Mouse (Mus musculus) embryo, embryonic 9.5 days (tissue): ENCODE data around the gene Klhdc1.
A peak's percentile ranks its signal among the peaks of the same experiment; 100 is the strongest.

ENCODE experiments used
- DNase-seq: peaks from one replicate; pipeline ENCODE4 v3.0.0-alpha.2; 2017; ENCODE audit errors: extremely low spot score

Klhdc1 gene

GRCm38 (mm10) chr12:69227776-69228466, 13.1 kb upstream of the Klhdc1 start, which contains the start of gene Pole2:
Gene Pole2 (minus strand): TSS chr12:69228195.
- peak; percentile 91 for DNase-seq

- DNase-seq = no peak
Measured at GRCm38 (mm10) chr12:69229251-69229650, 11.7 kb upstream of the Klhdc1 start.

- DNase-seq = no peak
Measured at GRCm38 (mm10) chr12:69235782-69236181, 5.2 kb upstream of the Klhdc1 start.

DNA sequence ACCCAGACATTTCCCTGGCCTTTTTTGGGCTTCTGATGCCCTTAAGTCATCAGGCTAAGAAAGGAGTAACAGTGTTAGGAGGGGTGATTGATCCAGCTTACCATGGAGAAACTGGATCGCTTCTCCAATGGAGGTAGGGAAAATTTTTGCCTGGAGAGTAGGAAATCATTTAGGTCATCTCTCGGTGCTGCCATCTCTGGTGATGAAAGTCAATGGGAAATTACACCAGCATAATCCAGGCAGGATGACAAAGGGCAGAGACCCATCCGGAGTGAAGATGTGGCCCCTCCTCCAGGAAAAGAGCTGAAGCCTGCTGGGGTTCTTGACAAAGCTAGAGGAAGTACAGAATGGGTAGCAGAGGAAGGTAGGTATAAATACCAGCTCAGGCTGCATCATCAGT, 2.7 kb upstream of the Klhdc1 start:
- DNase-seq = no peak

GRCm38 (mm10) chr12:69241405-69241770, 412 bp downstream of the Klhdc1 start:
- no peak for DNase-seq

DNA sequence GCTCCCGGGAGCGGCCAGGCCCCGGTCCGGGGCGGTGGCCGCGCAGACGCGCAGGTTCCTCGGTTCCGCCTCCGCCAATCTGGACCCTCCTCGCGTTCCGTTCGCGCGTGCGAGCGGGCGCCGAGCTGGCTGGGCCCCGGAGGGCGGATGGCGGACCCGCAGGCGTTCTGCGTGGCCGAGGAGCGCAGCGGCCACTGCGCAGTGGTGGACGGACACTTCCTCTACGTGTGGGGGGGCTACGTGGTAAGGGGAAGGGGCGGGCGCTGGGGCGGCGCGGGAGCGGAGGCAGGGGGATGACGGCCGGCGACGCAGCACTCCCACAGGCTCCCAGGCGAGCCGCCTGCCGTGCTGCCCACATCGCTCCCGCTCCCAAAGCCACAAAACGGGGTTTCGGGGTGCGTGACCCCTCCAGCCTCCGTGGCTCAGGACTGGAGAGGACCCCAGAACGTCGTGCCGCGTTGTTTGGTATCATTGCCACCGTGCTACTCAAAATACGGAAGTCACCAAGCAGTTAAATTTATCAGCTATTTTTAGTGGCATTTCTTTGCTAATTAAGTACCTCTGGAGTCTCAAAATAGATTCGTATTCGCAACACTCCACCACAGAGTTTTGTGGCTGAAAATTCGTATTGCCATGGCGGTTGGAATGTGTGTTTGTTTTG, 925 bp downstream of the Klhdc1 start:
- peak; percentile 84 for DNase-seq

DNA sequence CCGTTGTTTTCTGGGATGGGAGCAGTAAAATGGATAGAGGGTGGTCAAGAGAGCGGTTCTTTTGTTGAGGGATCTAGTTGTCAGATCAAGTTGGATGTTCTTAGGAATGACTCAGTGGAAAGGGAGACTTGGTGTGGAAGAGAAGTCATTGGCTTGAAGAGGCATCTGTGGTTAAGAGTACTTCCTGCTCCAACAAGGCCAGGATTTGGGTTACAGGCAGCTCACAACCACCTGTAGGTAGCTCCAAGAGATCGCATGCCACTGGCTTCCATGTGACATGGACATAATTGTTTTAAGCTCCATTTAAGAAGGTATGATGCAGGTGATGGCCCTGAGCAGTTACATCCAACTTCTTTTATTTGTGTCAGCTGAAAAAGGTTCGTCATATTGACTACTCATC, 8.8 kb downstream of the Klhdc1 start:
- DNase-seq = no peak

DNA sequence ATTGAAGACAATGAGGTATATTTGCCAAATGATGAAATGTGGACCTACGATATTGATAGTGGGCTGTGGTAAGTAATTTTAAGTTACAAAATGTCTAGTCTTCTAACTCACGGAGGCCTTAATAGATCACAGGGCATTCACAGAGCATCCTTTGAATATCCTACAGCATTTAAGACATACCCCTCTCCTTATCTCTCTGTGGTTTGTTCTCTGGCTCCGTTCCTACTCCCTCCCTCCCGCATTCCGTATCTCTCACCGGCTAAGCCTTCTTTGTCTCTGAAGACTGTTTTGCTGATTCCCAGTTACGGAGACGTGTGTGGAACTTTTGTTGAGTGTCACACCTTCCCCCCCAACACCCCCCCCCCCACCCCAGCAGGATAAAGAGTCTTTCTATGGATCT, 9.8 kb downstream of the Klhdc1 start:
- DNase-seq = no peak

DNA sequence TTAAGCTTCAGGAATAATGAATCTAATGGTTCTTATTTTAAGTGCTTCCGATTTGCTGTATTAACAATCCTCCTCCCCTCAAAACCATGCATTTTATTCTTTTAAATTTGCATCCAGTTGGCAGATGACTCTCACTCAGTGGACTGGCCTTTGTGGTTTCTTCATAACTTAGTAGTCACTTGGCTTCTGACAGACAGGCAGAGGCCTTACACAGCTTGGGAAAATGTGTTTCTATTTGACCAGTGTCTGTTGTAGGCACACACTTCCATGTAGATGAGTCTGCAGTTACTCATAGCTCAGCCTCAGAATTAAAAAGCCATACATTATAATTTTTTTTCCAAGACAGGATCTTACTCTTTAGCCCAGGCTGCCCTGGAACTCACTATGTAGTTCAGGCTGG, 12.8 kb downstream of the Klhdc1 start:
- DNase-seq = no peak

DNA sequence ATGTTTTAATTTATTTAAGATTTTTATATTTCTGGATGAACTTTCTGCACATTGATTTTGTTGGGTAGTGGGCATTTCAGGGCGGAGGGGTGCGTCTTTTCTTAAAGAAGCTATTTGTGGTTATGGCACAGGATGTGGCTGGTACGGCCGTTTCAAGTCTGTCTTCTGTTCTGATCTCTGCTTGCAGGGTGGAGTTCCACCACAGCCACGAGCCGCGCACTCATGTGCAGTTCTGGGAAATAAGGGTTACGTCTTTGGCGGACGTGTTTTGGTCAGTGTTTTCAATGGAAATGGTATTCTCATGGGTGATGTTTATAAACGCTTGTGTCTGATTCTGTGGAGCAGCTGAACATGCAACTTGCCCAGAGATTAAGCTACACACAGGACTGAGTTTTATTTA, 16.9 kb downstream of the Klhdc1 start:
- DNase-seq = no peak

DNA sequence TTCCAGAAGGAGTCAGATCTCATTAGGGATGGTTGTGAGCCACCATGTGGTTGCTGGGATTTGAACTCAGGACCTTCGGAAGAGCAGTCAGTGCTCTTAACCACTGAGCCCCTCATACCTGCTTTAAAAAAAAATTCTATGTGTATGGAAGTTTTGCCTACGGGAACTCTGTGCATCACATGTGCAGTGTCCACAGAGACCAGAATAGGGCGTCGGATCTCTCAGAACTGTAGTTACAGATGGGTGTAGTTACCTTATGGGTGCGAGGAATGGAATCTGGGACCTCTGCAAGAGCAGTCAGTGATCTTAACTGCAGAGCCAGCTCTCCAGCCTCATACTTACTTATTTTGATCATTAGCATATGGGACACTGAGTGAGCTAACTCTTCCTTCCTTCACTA, 21.3 kb downstream of the Klhdc1 start:
- DNase-seq = no peak

GRCm38 (mm10) chr12:69265031-69265430, 24.1 kb downstream of the Klhdc1 start:
- no peak for DNase-seq

DNA sequence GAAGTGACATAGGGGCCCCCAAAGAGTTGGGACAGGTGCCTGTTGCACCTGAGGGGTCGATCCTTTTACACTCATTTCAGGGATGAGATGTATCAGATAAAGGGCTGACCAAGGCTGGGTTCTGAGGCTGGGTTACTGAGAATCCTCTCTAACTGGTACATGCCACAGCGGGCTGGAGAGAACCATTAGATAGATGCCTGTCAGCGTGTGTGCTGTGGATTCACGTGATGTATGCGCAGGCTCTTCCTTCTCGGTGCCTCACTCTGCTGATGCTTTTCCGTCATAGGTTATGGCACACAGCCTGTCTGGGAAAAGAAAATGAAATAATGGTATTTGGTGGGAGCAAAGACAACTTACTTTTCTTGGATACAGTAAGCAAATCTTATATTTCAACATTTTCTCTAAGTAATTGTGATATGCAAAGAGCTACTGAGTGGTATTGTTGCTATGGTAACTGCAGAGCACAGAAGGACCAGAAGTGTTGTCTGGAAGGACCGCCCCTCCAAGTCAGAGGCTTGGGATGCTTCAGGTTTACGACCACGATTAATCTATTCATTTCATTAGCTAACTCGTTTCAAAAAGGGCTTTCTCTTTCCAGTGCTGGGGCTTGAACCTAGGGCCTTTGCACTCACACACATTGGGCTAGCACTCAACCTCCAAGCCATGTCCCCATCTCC, 27.1 kb downstream of the Klhdc1 start:
- DNase-seq = no peak

- DNase-seq = no peak
Measured at GRCm38 (mm10) chr12:69268956-69269355, 28.0 kb downstream of the Klhdc1 start.

- DNase-seq = no peak
Measured at GRCm38 (mm10) chr12:69279931-69280469, 39.0 kb downstream of the Klhdc1 start.

GRCm38 (mm10) chr12:69280915-69281314, 39.9 kb downstream of the Klhdc1 start:
- no peak for DNase-seq

GRCm38 (mm10) chr12:69283146-69283545, 42.2 kb downstream of the Klhdc1 start:
- DNase-seq = no peak

DNA sequence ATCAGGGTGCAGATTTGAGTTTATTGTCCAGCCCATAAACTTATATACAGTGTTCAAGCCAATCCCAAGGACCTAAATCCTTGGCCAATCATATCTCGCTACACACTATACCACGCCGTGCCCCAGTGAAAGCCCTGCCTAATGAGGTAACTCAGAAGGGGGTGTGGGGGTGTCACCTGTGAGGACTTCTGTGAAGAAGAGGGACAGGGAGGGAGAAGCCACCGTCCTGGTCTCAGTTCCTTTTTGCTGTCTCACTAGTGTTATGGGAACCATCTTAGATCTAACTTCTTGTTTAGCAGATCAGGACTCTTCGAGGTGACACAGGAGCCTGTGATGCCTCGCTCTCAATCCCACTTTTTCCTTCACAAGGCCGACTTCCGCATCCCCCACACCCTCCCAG, 46.6 kb downstream of the Klhdc1 start:
- no peak for DNase-seq

DNA sequence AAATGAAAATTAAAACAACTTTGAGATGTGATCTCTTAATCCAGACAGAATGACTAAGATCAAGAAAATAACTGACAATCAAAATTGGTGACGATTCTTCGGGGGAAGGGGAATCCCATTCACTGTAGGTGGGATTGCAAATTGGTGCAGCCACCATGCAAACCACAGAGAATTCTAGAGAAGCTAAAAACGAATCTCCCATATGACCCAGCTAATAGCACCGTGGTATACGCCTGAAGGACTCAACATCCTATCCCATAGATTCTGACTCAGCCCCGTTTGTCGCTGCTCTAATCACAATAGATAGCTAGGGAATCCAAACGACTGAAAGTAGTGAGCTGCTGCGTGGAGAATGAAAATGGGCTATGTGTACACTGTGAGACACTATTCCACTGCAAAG, 47.7 kb downstream of the Klhdc1 start:
- no peak for DNase-seq

DNA sequence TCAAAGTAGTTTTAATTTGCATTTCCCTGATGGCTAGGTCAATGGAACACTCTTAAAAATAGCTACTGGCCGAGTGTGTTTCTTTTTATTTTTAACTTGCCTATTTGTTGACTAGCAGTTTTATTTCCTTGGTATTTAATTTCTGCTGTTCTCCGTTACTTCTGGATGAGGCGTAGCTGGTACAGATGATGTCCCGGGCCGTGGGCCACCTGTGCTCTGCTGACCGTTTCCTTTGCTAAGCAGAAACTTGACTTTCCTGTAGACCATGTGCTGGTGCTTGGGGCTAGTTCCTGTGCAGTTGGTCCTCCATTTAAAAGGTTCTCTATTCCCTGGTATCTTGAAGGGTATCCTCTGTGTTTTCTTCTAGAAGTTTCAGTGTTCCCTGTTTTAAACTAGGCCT, 51.4 kb downstream of the Klhdc1 start:
- DNase-seq = no peak

DNA sequence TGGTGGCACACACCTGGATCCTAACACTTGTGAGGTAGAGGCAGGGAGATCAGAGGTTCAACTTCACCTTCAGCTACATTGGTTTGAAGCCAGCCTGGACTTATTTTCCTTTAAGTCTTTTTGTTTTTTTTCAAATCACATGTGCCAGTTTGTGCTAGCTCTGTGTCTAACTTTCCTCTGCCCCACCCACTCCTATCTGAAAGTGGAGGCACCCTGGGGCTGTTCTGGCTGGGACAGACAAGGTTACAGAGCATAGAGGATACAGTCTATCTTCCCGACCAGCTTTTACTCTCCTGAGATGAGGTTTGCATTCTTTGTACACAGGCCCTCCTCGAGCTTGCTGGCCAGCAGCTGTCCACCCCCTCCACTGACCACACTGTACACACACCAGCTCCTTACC, 52.8 kb downstream of the Klhdc1 start:
- no peak for DNase-seq

DNA sequence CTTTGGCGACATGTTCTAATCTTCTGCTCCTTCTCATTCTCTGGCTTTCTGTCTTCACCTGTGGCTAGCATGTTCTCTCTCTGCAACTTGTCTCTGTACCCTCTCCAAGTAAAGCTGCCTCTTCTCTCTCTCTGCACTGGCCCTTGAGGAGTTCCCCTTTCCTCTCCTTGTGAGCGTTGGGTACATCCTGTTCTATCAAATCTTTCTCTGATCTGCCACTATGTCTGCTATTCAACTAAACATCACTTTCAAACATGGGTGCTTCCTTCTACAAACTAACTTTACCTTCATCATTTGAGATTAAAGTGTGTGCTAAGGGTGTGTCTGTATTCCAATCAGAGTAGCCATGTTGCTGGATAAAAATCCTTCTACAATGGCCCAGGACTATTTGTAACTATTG, 54.0 kb downstream of the Klhdc1 start:
- DNase-seq = no peak

GRCm38 (mm10) chr12:69295651-69296050, 54.7 kb downstream of the Klhdc1 start:
- no peak for DNase-seq
